Mouse (Mus musculus): ENCODE data around the gene Ect2. TPM values are rescaled to one million over a fixed set of nuclear protein-coding genes. Genes with fewer than 3 reads are reported as not detected.

The Ect2 gene
- total and polyA plus RNA-seq, 3 experiments, result 29.9 to 38.9 (median 36.7) TPM

GRCm38 (mm10) chr3:27107142-27107541 lies 46.5 kb downstream of the Ect2 start:
- Histone ChIP-seq H3K9ac (ENCODE audit: insufficient read depth, low read depth) (no peak overlapping the region), H3K4me2 (ENCODE audit: insufficient read depth, low read depth, poor library complexity, severe bottlenecking) (no peak overlapping the region), H3K27ac (ENCODE audit: insufficient read depth, low read depth) (no peak overlapping the region), H3K9me3 (replicated peaks; ENCODE audit: low read length) (no peaks in the 10 kb centered on the region), H3K27me3 (replicated peaks) (no peaks in the 10 kb centered on the region), H3K79me2 (replicated peaks; ENCODE audit: control insufficient read depth, extremely low read depth, insufficient read depth, poor library complexity, severe bottlenecking) (peaks cover 2% of the 10 kb centered on the region; the same call in 1 of the 2 replicates), H3K4me3 (replicated peaks in 1 of 3; ENCODE audit: low read depth in 2 of 3, low read length in 2 of 3, poor library complexity in 1 of 3) (no peak overlapping the region), H3K4me1 (ENCODE audit: control insufficient read depth in 1 of 2, insufficient read depth in 2 of 2) (no peaks in the 10 kb centered on the region), H3K36me3 (replicated peaks in 1 of 2; ENCODE audit: control insufficient read depth in 1 of 2, insufficient read depth in 1 of 2, low read length in 1 of 2) (peaks cover 29 to 78% of the 10 kb centered on the region in 2 experiments)
- in situ Hi-C loops (cut with MboI; ENCODE audit: low pct_ligation_motif_present, low pct_unique_long_range_greater_than_20kb, low sequenced_read_pairs) (no loop called here), dilution Hi-C loops (cut with MboI; ENCODE audit: extremely low pct_ligation_motif_present, extremely low pct_unique_long_range_greater_than_20kb, low sequenced_read_pairs) (no loop called here)
- no peak for DNase-seq (ENCODE audit: extremely low read depth)
- no peak for TF ChIP-seq NELFE (IDR thresholded peaks at IDR 0.05; ENCODE audit: low read depth, low read length)
- no peak for TF ChIP-seq MAX (IDR thresholded peaks at IDR 0.05; ENCODE audit: low read length)
- no peak for TF ChIP-seq ZMIZ1 (IDR thresholded peaks at IDR 0.05; ENCODE audit: low read depth, low read length)
- no peak for TF ChIP-seq ZNF384 (IDR thresholded peaks at IDR 0.05; ENCODE audit: low read depth, low read length)
- TF ChIP-seq MAZ (IDR thresholded peaks at IDR 0.05; ENCODE audit: low read depth, low read length), result no peak
- no peak for TF ChIP-seq POLR2AphosphoS2 (IDR thresholded peaks at IDR 0.05; ENCODE audit: low read depth, low read length)
- no peak for TF ChIP-seq BHLHE40 (IDR thresholded peaks at IDR 0.05; ENCODE audit: low read depth, low read length)
- TF ChIP-seq CHD1 (IDR thresholded peaks at IDR 0.05; ENCODE audit: low read depth, low read length), result no peak
- no peak for TF ChIP-seq POLR2A (IDR thresholded peaks at IDR 0.05; ENCODE audit: low read depth, low read length)
- TF ChIP-seq RCOR1 (conservative IDR thresholded peaks at IDR 0.05; ENCODE audit: low read depth, low read length), result no peak
- no peak for TF ChIP-seq TBP (conservative IDR thresholded peaks at IDR 0.05; ENCODE audit: low read depth, low read length)
- TF ChIP-seq IRF4 (IDR thresholded peaks at IDR 0.05; ENCODE audit: low read depth, low read length), result no peak
- no peak for TF ChIP-seq ZKSCAN1 (IDR thresholded peaks at IDR 0.05; ENCODE audit: borderline replicate concordance, low read depth, low read length)

DNA sequence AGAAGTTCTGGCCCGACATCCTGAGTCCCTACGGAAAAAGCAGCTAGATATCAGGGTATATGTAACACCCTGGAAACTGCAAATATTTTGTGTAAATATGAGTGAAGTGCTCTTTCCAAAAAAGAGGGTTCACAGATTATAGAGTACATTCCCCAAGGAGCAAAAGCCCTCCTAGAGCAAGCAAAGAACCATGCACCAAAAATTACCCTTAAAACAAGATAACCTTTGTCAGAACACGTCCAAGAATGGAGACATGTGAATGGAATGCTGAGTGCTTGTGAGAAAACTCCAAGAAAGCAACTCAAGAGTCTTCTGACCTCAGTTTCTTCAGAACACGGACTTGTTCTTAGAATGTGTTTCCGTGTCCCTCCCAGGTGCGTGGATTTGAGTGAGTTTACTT lies 50.7 kb downstream of the Ect2 start:
- H3K9me3 ChIP-seq (replicated peaks; ENCODE audit: low read length), result no peaks in the 10 kb centered on the region
- no peaks in the 10 kb centered on the region for H3K27me3 ChIP-seq (replicated peaks)
- in situ Hi-C loops (cut with MboI; ENCODE audit: low pct_ligation_motif_present, low pct_unique_long_range_greater_than_20kb, low sequenced_read_pairs) (no loop called here), dilution Hi-C loops (cut with MboI; ENCODE audit: extremely low pct_ligation_motif_present, extremely low pct_unique_long_range_greater_than_20kb, low sequenced_read_pairs) (no loop called here)
- H3K36me3 ChIP-seq (replicated peaks in 1 of 2; ENCODE audit: control insufficient read depth in 1 of 2, insufficient read depth in 1 of 2, low read length in 1 of 2), result peaks cover 31 to 84% of the 10 kb centered on the region in 2 experiments
- DNase-seq (ENCODE audit: extremely low read depth), result no peak
- H3K4me1 ChIP-seq (ENCODE audit: control insufficient read depth in 1 of 2, insufficient read depth in 2 of 2), result no peaks in the 10 kb centered on the region
- H3K79me2 ChIP-seq (replicated peaks; ENCODE audit: control insufficient read depth, extremely low read depth, insufficient read depth, poor library complexity, severe bottlenecking), result no peaks in the 10 kb centered on the region; the same call in 1 of the 2 replicates
- H3K9ac ChIP-seq (ENCODE audit: insufficient read depth, low read depth), result no peak overlapping the region
- H3K27ac ChIP-seq (ENCODE audit: insufficient read depth, low read depth), result no peak overlapping the region
- no peak overlapping the region for H3K4me3 ChIP-seq (replicated peaks in 1 of 3; ENCODE audit: low read depth in 2 of 3, low read length in 2 of 3, poor library complexity in 1 of 3)
- no peak overlapping the region for H3K4me2 ChIP-seq (ENCODE audit: insufficient read depth, low read depth, poor library complexity, severe bottlenecking)
- no peak for TF ChIP-seq IRF4 (IDR thresholded peaks at IDR 0.05; ENCODE audit: low read depth, low read length)
- TF ChIP-seq MYC (IDR thresholded peaks at IDR 0.05; ENCODE audit: low read depth, low read length), result no peak
- no peak for TF ChIP-seq ELF1 (IDR thresholded peaks at IDR 0.05; ENCODE audit: low read depth, low read length)
- no peak for TF ChIP-seq GABPA (IDR thresholded peaks at IDR 0.05; ENCODE audit: insufficient replicate concordance, low read depth, low read length)
- TF ChIP-seq MAX (IDR thresholded peaks at IDR 0.05; ENCODE audit: low read length), result no peak
- no peak for TF ChIP-seq NRF1 (IDR thresholded peaks at IDR 0.05; ENCODE audit: low read depth, low read length)

Measured in CH12.LX (cell line).